Mouse (Mus musculus): ENCODE results near the gene Taf10. TPM values are rescaled to one million over a fixed set of nuclear protein-coding genes. Genes with fewer than 3 reads are reported as not detected.
"Not testable (repeated sequence)": the region's sequence is repeated elsewhere in the genome, so short reads cannot be mapped to it uniquely, and the experiment has no call there.

Taf10 gene
- total and polyA plus RNA-seq, 2 experiments: 87.3 to 296 TPM

DNA sequence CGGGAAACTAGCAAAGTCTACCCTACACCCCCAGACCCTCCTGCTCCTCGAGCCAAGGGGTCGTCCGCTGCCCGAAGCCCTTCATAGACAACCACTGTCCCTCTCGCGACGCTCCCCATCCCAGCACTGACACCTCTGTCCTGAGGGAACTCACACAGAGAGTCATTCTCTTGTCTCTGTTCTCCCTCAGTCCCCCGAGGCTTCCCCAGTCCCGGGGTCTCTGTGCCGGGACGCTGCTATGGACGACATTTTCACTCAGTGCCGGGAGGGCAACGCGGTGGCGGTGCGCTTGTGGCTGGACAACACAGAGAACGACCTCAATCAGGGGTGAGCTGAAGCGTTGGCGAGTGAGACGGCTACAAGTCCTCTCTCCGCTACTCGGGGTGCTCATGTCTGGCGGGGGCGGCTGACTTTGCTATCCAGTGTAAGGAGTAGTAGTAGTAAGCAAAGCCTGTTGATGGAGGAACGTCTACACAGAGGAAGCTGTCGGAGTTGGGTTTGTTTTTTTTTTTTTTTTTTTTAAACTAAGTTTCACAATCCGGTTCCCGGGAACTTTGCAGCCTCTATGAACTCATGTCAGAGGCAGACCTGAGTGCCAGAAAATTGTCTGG is 7.1 kb downstream of the Taf10 start, which contains the start of gene Rrp8:
Gene Rrp8, minus strand, starts transcription at position 475 of the 611 bp plus-strand sequence.
- under 1% methylated on average over 30 of the region's 30 CpGs for WGBS
- Histone ChIP-seq H3K27me3 (ENCODE audit: control insufficient read depth, insufficient read depth, low read length) (no peaks in the 10 kb centered on the region), H3K4me1 (ENCODE audit: control insufficient read depth, insufficient read depth, low read length) (peaks cover 6% of the 10 kb centered on the region; the same call in 1 of the 2 replicates), H3K36me3 (ENCODE audit: control insufficient read depth, insufficient read depth, low read length) (peaks cover 35% of the 10 kb centered on the region), H3K79me2 (ENCODE audit: control insufficient read depth, insufficient read depth, low read length) (peaks cover 5% of the 10 kb centered on the region; the same call in 1 of the 2 replicates), H3K4me3 (ENCODE audit: insufficient read depth, low read depth, low read length) (peak within 1 kb of the TSS; percentile 89), H3K27ac (replicated peaks; ENCODE audit: insufficient read depth, low read depth, low read length) (peak within 1 kb of the TSS; percentile 86), H3K9ac (ENCODE audit: low read depth, low read length) (peak within 1 kb of the TSS; percentile 93)
- TF ChIP-seq POLR2A (IDR thresholded peaks at IDR 0.05; ENCODE audit: extremely low read depth, insufficient read depth, low read length) (no peak), CTCF (IDR thresholded peaks at IDR 0.05; ENCODE audit: low read depth, low read length) (no peak)
- DNase-seq (ENCODE audit: extremely low read depth, low read depth, low spot score): peak; percentile 72

GRCm38 (mm10) chr7:105736264-105736901 is 7.8 kb downstream of the Taf10 start, which contains the start of gene Ilk:
Ilk (plus strand) TSS chr7:105736592.
- Histone ChIP-seq H3K27me3 (ENCODE audit: control insufficient read depth, insufficient read depth, low read length) (no peaks in the 10 kb centered on the region), H3K4me1 (ENCODE audit: control insufficient read depth, insufficient read depth, low read length) (peaks cover 6% of the 10 kb centered on the region; the same call in 1 of the 2 replicates), H3K79me2 (ENCODE audit: control insufficient read depth, insufficient read depth, low read length) (peaks cover 5% of the 10 kb centered on the region; the same call in 1 of the 2 replicates), H3K27ac (replicated peaks; ENCODE audit: insufficient read depth, low read depth, low read length) (peak within 1 kb of the TSS; percentile 86), H3K9ac (ENCODE audit: low read depth, low read length) (peak within 1 kb of the TSS; percentile 93), H3K4me3 (ENCODE audit: insufficient read depth, low read depth, low read length) (peak within 1 kb of the TSS; percentile 89), H3K36me3 (ENCODE audit: control insufficient read depth, insufficient read depth, low read length) (peaks cover 35% of the 10 kb centered on the region)
- peak; percentile 76 for TF ChIP-seq POLR2A (IDR thresholded peaks at IDR 0.05; ENCODE audit: extremely low read depth, insufficient read depth, low read length)
- TF ChIP-seq CTCF (IDR thresholded peaks at IDR 0.05; ENCODE audit: low read depth, low read length): no peak
- under 1% methylated on average over 62 of the region's 62 CpGs for WGBS
- DNase-seq (ENCODE audit: extremely low read depth, low read depth, low spot score): peak; percentile 90

DNA sequence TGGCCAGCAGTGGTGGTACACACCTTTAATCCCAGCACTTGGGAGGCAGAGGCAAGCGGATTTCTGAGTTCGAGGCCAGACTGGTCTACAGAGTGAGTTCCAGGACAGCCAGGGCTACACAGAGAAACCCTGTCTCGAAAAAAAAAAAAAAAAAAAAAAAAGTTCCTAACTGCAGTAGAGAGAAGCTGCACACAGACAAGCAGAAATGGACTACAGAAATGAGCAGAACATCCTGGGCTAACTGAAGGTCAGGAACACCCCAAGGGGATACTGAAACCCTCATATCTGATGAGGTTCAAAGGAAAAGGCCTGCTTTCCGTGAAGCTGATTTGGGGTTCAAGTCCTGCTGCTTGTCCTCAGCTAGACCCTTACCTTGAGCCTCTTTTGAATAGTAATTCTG is 8.7 kb downstream of the Taf10 start:
- H3K79me2 ChIP-seq (ENCODE audit: control insufficient read depth, insufficient read depth, low read length); H3K27me3 ChIP-seq (ENCODE audit: control insufficient read depth, insufficient read depth, low read length); H3K4me1 ChIP-seq (ENCODE audit: control insufficient read depth, insufficient read depth, low read length); H3K27ac ChIP-seq (replicated peaks; ENCODE audit: insufficient read depth, low read depth, low read length); DNase-seq (ENCODE audit: extremely low read depth, low read depth, low spot score): not testable (repeated sequence)
- peak overlapping the region; percentile 39; the same call in 1 of the 2 replicates for H3K9ac ChIP-seq (ENCODE audit: low read depth, low read length)
- peak overlapping the region; percentile 35; the same call in 1 of the 2 replicates for H3K4me3 ChIP-seq (ENCODE audit: insufficient read depth, low read depth, low read length)
- peaks cover 39% of the 10 kb centered on the region for H3K36me3 ChIP-seq (ENCODE audit: control insufficient read depth, insufficient read depth, low read length)
- WGBS: 46% methylated on average over 4 of the region's 4 CpGs

- 94% methylated on average over 8 of the region's 8 CpGs for WGBS
- H3K4me3 ChIP-seq (ENCODE audit: insufficient read depth, low read depth, low read length): no peak overlapping the region
- peaks cover 6% of the 10 kb centered on the region; the same call in 1 of the 2 replicates for H3K4me1 ChIP-seq (ENCODE audit: control insufficient read depth, insufficient read depth, low read length)
- H3K9ac ChIP-seq (ENCODE audit: low read depth, low read length): no peak overlapping the region
- no peaks in the 10 kb centered on the region for H3K27me3 ChIP-seq (ENCODE audit: control insufficient read depth, insufficient read depth, low read length)
- TF ChIP-seq POLR2A (IDR thresholded peaks at IDR 0.05; ENCODE audit: extremely low read depth, insufficient read depth, low read length): no peak
- TF ChIP-seq CTCF (IDR thresholded peaks at IDR 0.05; ENCODE audit: low read depth, low read length): no peak
- no peak overlapping the region for H3K27ac ChIP-seq (replicated peaks; ENCODE audit: insufficient read depth, low read depth, low read length)
- peaks cover 35% of the 10 kb centered on the region for H3K36me3 ChIP-seq (ENCODE audit: control insufficient read depth, insufficient read depth, low read length)
- DNase-seq (ENCODE audit: extremely low read depth, low read depth, low spot score): no peak
- H3K79me2 ChIP-seq (ENCODE audit: control insufficient read depth, insufficient read depth, low read length): peaks cover 5% of the 10 kb centered on the region; the same call in 1 of the 2 replicates
Observed at GRCm38 (mm10) chr7:105734826-105735225, 9.3 kb downstream of the Taf10 start.

GRCm38 (mm10) chr7:105733836-105734235 is 10.3 kb downstream of the Taf10 start:
- 97% methylated on average over 11 of the region's 11 CpGs for WGBS
- H3K4me3 ChIP-seq (ENCODE audit: insufficient read depth, low read depth, low read length): no peak overlapping the region
- peaks cover 6% of the 10 kb centered on the region; the same call in 1 of the 2 replicates for H3K4me1 ChIP-seq (ENCODE audit: control insufficient read depth, insufficient read depth, low read length)
- DNase-seq (ENCODE audit: extremely low read depth, low read depth, low spot score): no peak
- peaks cover 5% of the 10 kb centered on the region; the same call in 1 of the 2 replicates for H3K79me2 ChIP-seq (ENCODE audit: control insufficient read depth, insufficient read depth, low read length)
- TF ChIP-seq CTCF (IDR thresholded peaks at IDR 0.05; ENCODE audit: low read depth, low read length) (no peak), POLR2A (IDR thresholded peaks at IDR 0.05; ENCODE audit: extremely low read depth, insufficient read depth, low read length) (no peak)
- no peak overlapping the region for H3K9ac ChIP-seq (ENCODE audit: low read depth, low read length)
- no peak overlapping the region for H3K27ac ChIP-seq (replicated peaks; ENCODE audit: insufficient read depth, low read depth, low read length)
- H3K36me3 ChIP-seq (ENCODE audit: control insufficient read depth, insufficient read depth, low read length): peaks cover 35% of the 10 kb centered on the region
- no peaks in the 10 kb centered on the region for H3K27me3 ChIP-seq (ENCODE audit: control insufficient read depth, insufficient read depth, low read length)
